Mouse (Mus musculus) thymus, postnatal 0 days (tissue): ENCODE data around the gene Gm3252. TPM values are rescaled to one million over a fixed set of nuclear protein-coding genes. Genes with fewer than 3 reads are reported as not detected.
"Not testable (repeated sequence)": the region's sequence is repeated elsewhere in the genome, so short reads cannot be mapped to it uniquely, and the experiment has no call there.

Source experiments
- DNase-seq: peaks from one replicate; pipeline ENCODE4 v3.0.0-alpha.2; 2015; ENCODE audit warnings: low spot score
- polyA plus RNA-seq: library from polyadenylated mRNA; unstranded; fragments of >200 nt; fragmentation: Nextera tagmentation; extraction: Ambion mirVana; gene quantifications from 2 replicates; pipeline ENCODE4 v1.2.1, GENCODE M21; 2015

Gene Gm3252
- not detected in 2 replicates for polyA plus RNA-seq

DNA sequence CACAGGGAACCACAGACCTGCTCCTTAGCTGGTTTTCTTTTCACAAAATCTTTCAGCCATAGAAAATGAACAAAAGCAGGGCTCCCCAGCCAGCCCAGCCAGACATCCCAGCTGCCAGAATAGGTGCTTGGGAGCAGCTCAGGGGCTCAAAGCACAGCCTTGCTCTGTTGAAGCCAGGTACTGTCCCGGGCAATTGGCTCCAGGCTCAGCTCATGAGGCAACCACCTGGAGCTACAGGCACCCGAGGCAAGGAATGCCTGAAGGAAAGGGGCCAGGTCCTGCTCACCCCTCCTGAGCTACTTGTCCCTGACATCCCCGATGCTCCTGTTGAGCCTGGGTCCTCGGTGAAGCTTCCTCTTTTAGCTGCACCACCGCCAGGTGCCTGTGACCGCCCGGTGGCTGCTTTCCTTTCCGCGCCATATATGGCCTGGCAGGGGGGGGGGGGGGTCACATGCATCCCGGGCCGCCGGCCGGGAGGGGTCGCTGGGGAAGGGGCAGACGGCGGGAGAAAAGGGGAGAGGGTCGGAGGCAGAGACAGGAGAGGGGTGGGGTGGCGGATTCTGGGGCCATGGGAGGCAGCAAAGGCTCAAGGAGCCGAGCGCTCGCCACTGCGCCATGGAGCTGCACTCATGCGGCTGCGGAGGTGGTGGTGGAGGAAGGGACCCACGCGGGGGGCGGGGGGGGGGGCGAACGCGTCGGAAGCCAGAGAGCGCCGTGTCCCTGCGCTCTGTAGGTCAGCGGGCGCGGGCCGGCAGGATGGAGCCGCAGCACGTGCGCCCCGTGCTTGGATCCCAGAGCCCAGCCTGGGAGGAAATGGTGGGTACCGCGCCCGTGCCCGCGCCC, at the start of gene Gm3252:
Gene Gm3252 (plus strand): TSS at position 738 of the 843 bp plus-strand sequence.
- not testable (repeated sequence) for DNase-seq

- not testable (repeated sequence) for DNase-seq
These were observed 17.6 kb upstream of the Gm3252 start, which contains the start of gene Gm7876 for GRCm38 (mm10) chr14:4708938-4709337. TSS of gene Gm7876 (plus strand) at chr14:4709238.

DNA sequence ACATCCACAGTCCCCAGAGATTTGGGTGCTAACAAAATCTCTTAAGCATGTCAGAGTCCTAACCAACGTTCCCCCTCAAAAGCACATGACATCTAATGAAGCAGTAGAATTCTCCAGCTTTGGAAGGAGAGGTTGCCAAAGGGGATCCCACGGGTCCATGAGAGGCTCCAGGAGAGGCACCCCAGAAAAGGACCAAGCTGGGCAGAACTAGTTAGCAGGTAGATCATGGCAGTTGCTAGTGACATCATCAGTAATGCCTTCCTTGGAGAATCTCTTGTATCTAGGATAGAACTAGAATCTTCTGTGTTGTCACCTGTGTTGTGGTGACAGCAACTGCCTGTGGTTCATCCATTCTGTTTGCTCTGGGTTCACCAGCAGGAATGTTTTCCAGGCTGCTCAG, 49.5 kb downstream of the Gm3252 start, which contains the start of gene Gm9602:
Gene Gm9602 (plus strand): TSS at position 301 of the 400 bp plus-strand sequence.
- not testable (repeated sequence) for DNase-seq

Other genes starting within 250 kb of the Gm3252 start
- not detected in 2 replicates for gene Gm3182, start 245.0 kb upstream of the Gm3252 start, polyA plus RNA-seq
- not detected in 2 replicates for gene Gm3047, start 171.4 kb upstream of the Gm3252 start, polyA plus RNA-seq
- gene Gm8159, start 94.4 kb upstream of the Gm3252 start, polyA plus RNA-seq = not detected in 2 replicates
- not detected in 2 replicates for gene Gm3239, start 62.6 kb upstream of the Gm3252 start, polyA plus RNA-seq
- gene Gm7876, start 17.5 kb upstream of the Gm3252 start, polyA plus RNA-seq = not detected in 2 replicates
- not detected in 2 replicates for gene Gm9602, start 49.6 kb downstream of the Gm3252 start, polyA plus RNA-seq
- not detected in 2 replicates for gene Gm3269, start 111.3 kb downstream of the Gm3252 start, polyA plus RNA-seq
- not detected in 2 replicates for gene Gm3264, start 128.8 kb downstream of the Gm3252 start, polyA plus RNA-seq
- gene Gm3278, start 165.6 kb downstream of the Gm3252 start, polyA plus RNA-seq = 0.09 and 0.14 TPM in 2 replicates